Mouse (Mus musculus) embryonic facial prominence, embryonic 11.5 days (tissue): ENCODE measurements around the gene Myo1d. TPM values are rescaled to one million over a fixed set of nuclear protein-coding genes. Genes with fewer than 3 reads are reported as not detected.

Source experiments
- ATAC-seq: fragments of 200-750 bp; cut with Nextera tagmentation; replicated peaks from 2 replicates; pipeline ENCODE4 v1.8.0; 2017; ENCODE audit warnings: low read depth; ENCODE audit not compliant: insufficient number of reproducible peaks, low FRiP score, low TSS enrichment
- DNase-seq: peaks from one replicate; pipeline ENCODE4 v3.0.0-alpha.2; 2015; ENCODE audit warnings: low spot score
- H3K27ac ChIP-seq: fragments of 300-500 bp; sonication (generic); replicated peaks from 2 replicates; pipeline ENCODE4 v1.5.1; 2014; ENCODE audit warnings: mild to moderate bottlenecking, low read depth, low read length, control low read depth
- H3K27me3 ChIP-seq: fragments of 300-500 bp; sonication (generic); 2 replicates; pipeline ENCODE4 v1.6.1; 2014; ENCODE audit warnings: mild to moderate bottlenecking, low read length, moderate library complexity, mixed read lengths; ENCODE audit not compliant: control insufficient read depth, insufficient read depth
- H3K36me3 ChIP-seq: fragments of 300-500 bp; sonication (generic); replicated peaks from 2 replicates; pipeline ENCODE4 v1.6.1; 2014; ENCODE audit warnings: low read depth, mild to moderate bottlenecking, low read length, moderate library complexity, mixed read lengths; ENCODE audit not compliant: control insufficient read depth, insufficient read depth
- H3K4me1 ChIP-seq: fragments of 300-500 bp; sonication (generic); 2 replicates; pipeline ENCODE4 v1.6.1; 2014; ENCODE audit warnings: low read length, mixed read lengths; ENCODE audit not compliant: control insufficient read depth, insufficient read depth
- H3K4me2 ChIP-seq: fragments of 300-500 bp; sonication (generic); 2 replicates; pipeline ENCODE4 v1.6.1; 2014; ENCODE audit warnings: low read depth, mild to moderate bottlenecking, control low read depth, low read length, moderate library complexity
- H3K4me3 ChIP-seq: fragments of 300-500 bp; sonication (generic); 2 replicates; pipeline ENCODE4 v1.5.1; 2014; ENCODE audit warnings: low read depth, low read length, control low read depth
- H3K9ac ChIP-seq: fragments of 300-500 bp; sonication (generic); replicated peaks from 2 replicates; pipeline ENCODE4 v1.6.1; 2014; ENCODE audit warnings: mild to moderate bottlenecking, control low read depth, low read length
- H3K9me3 ChIP-seq: fragments of 300-500 bp; sonication (generic); replicated peaks from 2 replicates; pipeline ENCODE4 v1.6.1; 2016; ENCODE audit warnings: mild to moderate bottlenecking, low read length, inconsistent platforms, mixed read lengths; ENCODE audit not compliant: control insufficient read depth
- WGBS: fragments of 180-500 bp; shearing (Covaris S2); extraction: QIAGEN DNeasy Blood & Tissue Kit; methylation state at CpG from one replicate; pipeline ENCODE4 v1.1.7; 2014; 5-methylcytosine and 5-hydroxymethylcytosine counted together
- polyA plus RNA-seq: library from polyadenylated mRNA; unstranded; fragments of >200 nt; fragmentation: Nextera tagmentation; extraction: Ambion mirVana; gene quantifications from 2 replicates; pipeline ENCODE4 v1.2.1, GENCODE M21; 2014

The Myo1d gene
- polyA plus RNA-seq, 1 experiment from 2014 or later: 5.7 TPM

DNA sequence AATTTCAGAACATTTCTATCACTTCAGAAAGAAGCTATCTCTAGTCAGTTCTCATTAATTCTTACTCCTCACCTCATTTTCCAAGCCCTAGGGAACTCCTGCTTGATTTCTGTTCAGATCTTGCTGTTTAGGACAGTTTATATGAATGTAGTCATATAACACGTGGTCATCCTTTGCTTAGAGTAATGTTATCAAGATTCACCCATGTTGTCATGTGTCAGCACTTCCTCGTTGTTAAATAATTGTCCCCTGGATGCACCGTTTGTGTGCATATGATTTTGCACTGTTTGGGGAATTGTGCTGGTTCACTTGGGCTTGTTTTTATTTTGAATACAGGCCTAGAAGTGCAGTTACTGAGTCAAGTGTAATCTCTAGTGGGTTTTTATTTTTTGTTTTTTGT is 327.6 kb downstream of the Myo1d start:
- no peak for DNase-seq
- Histone ChIP-seq H3K9me3 (no peaks in the 10 kb centered on the region), H3K9ac (no peak overlapping the region), H3K4me3 (no peak overlapping the region), H3K27ac (no peak overlapping the region), H3K27me3 (no peaks in the 10 kb centered on the region), H3K4me1 (no peaks in the 10 kb centered on the region), H3K36me3 (peaks cover 3% of the 10 kb centered on the region), H3K4me2 (no peak overlapping the region)
- WGBS: 89% methylated on average over 3 of the region's 3 CpGs
- ATAC-seq: no peak

DNA sequence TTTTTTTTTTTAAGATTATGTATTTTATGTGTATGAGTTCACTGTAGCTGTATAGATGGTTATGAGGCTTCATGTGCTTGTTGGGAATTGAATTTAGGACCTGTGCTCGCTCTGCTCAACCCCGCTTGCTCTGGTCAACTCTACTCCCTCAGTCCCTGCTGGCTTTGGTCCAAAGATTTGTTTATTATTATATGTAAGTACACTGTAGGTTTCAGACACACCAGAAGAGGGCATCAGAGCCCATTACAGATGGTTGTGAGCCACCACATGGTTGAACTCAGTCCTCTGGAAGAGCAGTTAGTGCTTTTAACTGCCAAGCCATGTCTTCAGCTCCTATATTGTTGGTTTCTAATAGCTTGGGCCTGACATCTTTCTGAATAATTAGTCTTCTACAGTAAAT is 330.0 kb downstream of the Myo1d start:
- Histone ChIP-seq H3K4me1 (no peaks in the 10 kb centered on the region), H3K27me3 (no peaks in the 10 kb centered on the region), H3K4me3 (no peak overlapping the region), H3K4me2 (no peak overlapping the region), H3K36me3 (peaks cover 5% of the 10 kb centered on the region), H3K27ac (no peak overlapping the region), H3K9me3 (no peaks in the 10 kb centered on the region), H3K9ac (no peak overlapping the region)
- DNase-seq (no peak), ATAC-seq (no peak)
- 92% methylated on average over 2 of the region's 2 CpGs for WGBS

DNA sequence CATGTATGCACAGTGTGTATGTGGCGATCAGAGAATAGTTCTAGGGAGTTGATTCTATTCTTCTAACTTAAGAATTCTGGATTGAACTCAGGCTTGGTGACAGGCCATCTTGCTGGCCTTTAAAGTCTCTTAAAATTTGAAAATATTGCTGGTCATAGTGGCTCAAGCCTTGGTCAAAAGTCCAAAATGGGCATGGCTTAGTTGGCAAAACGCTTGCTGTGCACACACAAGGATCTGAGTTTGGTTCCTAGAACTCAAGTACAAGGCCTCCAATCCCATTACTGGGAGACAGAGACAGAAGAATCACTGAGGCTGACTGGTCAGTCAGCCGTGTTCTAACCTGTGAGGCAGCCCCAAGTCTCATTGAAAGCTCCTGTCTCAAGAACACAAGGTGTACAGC is 332.9 kb downstream of the Myo1d start:
- Histone ChIP-seq H3K36me3 (peaks cover 5% of the 10 kb centered on the region), H3K9me3 (no peaks in the 10 kb centered on the region), H3K9ac (no peak overlapping the region), H3K27ac (no peak overlapping the region), H3K4me3 (no peak overlapping the region), H3K4me1 (no peaks in the 10 kb centered on the region), H3K27me3 (no peaks in the 10 kb centered on the region), H3K4me2 (no peak overlapping the region)
- ATAC-seq (no peak), DNase-seq (no peak)
- 89% methylated on average over 3 of the region's 3 CpGs for WGBS

Other genes starting within 250 kb of the Myo1d start
- 129 and 146 TPM in 2 replicates for gene Tmem98, start 30.1 kb upstream of the Myo1d start, polyA plus RNA-seq
- gene Spaca3, start 78.3 kb upstream of the Myo1d start, polyA plus RNA-seq: not detected in 2 replicates